Mouse (Mus musculus) fat pad, adult 2 months (tissue): ENCODE data around the gene Dlat.

Experiments
- DNase-seq: peaks from one replicate; pipeline ENCODE4 v3.0.0-alpha.2; 2011; ENCODE audit warnings: low read depth, low spot score; ENCODE audit errors: extremely low read depth

Dlat gene

DNA sequence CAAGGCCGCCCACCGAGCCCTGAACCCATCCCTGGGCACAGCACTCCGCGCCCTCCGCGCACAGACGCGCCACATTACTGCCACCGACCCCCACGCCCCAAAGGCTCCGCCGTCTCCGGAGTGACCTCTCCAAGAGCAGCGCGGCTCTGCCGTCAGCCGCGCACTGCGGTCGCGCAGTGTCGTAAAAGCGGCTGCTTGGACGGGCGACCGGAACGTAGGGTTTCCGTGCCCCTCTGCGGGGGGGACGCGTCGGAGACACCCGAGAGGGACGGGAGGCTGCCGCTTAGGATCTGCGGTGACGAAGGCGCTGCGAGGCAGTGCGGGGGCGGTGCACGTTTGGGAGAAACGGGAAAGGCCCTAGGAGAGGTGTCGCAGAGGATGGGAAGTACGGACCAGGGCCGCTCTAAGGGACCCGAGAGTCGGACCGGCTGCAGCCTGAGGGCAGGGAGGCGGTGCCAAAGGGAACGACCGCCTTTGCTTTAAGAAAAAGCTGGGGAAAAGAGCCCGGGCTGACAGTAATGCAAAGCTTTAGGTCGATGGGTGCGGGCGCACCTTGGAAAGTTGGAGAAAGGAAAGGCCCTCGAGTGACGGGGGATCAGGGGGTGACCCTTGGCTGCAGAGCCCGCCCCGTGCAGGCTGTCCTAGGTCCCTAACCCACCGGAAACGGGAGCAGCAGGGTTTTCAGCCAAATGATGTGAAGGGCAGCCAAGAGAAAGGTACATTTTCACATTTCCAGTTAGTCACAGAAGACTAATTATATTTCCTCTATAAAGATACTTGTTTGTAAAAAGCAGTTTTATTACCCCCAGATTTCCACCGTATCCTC is at the start of gene Dlat:
Dlat (minus strand) TSS at position 389 of the 826 bp plus-strand sequence.
- no peak for DNase-seq

DNA sequence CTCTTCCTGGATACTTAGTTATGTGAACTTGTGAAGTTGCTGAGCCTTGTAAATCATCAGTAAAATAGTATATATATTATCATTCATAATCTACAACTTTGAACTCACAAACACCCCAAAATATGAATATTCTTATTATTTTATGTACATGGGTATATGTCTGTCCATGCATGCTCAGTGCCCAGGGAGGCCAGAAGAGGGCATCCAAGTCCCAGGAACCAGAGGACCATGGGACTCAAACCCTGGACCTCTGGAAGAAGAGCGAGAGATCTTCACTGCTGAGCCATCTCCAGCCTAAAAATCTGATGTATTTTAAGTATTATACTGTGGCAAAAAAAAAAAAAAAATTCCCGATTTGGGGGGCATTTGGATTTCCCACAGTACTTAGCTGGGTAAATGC is 49.5 kb upstream of the Dlat start:
- DNase-seq = no peak

DNA sequence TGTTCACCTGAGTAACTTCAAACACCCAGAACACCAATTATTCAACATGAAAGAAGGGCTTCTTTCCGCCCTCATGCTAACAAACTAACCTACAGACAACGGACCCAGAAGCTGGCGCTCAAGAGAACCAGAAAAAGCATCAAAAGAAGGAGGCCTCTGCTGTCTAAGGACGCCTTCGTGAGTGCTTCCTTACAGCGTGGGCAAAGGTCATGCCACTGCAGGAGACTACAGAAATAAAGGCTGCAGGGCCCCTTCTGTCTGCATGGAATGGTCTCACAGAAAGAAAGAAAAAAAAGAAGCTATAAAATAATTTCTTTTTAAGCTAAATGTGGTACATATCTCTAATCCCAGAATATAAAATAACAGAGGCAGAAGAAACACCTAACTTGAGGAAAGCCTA is 45.3 kb upstream of the Dlat start:
- DNase-seq = no peak

DNA sequence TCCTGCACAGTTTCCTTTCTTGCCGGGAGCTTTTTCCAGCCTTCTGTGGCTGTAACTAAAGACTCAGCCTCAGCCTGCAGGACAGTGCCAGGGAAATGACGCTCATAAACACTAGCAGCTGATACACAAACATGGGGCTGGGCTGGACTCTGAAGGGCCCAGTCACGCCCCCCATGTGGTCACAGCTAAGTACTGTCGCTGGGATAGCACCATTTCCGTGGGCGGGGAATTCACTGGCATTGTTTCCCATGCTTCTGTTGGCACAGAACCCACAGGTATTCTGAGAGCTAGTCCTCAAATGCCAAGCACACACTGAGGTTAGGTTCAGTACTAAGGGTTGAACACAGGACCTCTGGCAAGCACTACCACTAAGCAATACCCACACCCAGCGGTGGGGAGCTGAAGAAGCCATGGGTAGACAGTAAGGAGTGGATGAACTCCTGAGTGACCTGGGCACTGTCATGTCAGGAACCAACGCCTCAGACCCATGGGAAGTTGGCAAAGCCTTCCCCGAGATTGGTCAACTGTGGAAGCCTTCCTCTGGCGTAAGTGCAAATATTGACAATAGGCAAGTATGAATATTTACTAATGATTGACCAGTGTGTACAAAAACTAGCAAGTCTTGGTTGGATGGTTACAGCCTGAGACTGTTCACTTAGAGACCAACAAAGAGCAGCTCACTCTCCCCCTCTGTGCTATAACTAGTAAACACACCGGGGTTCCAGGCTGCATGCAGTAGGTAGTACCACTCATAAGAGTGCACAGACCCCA is 41.5 kb upstream of the Dlat start:
- no peak for DNase-seq

DNA sequence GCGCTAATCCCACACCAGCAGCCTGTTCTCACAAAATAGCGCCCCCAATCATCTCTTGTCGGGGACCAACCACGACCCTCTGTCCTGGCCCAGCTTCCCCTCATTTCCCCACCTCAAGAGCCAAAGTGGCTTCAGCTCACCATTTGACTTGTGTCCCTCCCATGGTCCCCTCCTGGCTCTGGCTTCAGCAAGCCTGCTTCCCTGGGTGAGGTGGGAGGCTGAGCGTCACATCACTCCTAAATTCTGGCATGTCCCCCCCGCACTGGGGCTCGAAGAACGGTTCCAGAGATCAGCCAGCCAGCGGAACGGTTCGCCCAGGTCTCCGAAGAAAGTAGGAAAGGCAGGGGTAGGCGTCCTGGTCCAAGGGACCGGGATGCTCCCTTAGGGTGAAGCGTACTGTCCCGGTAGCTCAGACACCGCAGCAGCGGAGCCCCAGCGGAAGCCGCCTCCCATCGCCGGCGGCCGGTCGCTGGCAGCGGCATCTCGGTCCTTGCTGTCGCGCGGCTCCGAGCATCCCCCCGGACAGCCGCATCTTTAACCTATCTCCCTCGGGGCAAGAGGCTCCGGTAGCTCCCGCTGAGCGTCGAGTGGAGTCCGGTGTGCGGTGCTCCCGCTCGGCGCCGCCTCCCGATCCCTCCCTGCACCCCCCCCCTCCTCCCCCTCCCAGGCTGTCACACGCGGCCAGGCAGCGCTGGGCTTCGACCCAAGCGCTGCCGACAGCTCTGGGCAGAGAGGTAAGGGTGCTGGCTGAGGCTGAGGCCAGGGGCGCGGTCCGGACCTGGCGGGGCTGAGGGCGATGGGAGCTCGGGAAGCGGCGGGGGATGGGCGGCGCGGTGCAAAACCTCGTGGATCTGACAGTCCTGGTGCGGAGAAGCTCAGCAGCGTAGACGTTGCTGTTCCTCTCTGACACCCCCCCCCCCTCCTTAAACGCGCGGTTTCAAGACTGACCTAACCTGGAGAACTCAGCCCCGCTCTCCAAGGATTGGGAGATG is 39.1 kb upstream of the Dlat start:
- no peak for DNase-seq

DNA sequence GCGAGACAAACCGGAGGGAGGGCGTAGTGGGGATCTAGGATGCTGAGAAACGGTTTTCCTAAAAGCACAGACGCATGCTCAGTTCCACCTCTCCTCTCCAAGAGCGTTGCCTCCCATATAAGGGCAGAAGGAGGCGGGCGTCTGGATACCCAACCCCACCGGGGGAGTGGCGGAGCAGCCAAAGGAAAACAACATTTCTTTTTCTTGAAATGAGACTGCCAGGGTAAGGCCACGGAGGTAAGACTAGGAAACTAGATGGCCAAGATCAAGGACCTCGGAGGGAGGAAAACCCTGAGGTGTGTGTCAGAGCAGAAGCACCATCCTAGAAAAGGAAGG is 38.1 kb upstream of the Dlat start:
- DNase-seq = no peak

DNA sequence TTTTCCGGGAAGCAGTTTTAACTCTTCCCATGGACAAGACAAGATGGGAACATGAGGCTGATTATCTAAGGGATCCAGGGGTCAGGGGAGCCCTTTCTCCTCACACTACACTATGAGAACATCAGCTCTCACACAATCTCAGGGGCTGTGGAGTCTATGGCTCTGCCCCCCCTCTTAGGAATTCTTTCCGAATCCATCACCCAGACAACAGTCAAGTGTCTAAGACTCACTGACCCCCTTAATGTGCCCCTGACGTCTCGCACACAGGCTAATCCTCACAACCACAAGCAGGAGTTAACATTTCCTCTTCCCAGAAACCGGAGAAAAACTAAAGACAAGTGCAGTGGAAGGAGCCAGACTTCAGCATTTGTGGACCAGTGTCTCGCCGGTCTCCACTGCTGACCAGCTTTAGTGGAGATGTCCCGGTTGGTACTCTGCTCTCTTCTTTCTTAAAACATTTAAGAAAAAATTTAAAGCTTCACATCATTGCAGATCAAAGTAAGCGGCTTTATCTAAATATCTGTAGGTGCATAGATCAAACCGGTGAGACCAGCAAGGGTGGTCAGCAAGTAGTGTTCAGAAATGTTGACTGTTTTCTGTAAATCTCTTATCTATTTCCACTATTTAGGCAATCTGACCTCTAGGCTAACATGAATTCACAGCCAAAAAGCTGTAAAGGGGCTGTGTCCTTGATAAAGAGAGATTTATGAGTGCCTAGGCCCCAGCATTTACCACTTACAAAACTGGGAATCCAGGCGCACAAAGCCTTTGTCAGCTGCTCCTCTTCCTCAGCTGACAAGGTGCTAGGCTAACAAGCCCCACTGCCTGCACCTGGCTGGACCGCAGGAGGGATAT is 37.5 kb upstream of the Dlat start:
- DNase-seq = no peak

DNA sequence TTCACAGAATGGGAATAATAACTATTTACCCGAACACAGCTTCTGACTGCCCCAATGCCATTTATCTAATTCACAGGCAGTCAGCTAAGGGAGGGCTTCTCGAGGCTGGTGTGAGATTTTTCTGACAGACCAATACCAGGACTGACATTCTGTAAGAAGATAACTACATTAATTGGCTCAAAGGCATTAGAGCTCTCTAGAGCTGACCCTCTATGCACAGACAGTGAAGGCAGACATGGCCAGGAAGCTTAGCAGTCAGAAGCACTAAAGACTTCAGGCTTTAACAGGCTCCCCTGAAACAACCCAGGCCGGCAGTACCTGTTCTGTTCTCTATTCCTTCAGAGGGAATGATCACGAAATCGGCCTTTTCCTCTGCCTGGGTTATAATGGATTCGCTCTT is 35.6 kb upstream of the Dlat start:
- no peak for DNase-seq

DNA sequence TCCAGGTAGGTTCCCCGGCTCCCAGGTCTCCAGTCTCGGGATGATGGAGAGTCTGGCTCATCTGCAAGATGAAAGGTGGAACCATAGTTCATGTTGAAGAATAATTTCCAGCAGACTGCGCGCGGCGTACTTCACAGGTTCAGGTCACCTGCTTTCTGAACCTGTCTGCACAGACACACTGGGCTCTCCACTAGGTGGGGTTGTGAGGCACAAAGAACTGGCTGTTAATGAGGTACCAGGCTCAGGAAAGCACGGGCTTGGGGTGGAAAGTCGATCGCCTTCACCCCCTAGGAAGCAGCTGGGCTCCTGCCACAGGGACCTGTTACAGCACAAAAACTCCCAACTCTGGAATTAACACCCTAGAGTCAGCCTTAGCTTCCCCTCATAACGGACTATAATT is 34.1 kb upstream of the Dlat start:
- no peak for DNase-seq

DNA sequence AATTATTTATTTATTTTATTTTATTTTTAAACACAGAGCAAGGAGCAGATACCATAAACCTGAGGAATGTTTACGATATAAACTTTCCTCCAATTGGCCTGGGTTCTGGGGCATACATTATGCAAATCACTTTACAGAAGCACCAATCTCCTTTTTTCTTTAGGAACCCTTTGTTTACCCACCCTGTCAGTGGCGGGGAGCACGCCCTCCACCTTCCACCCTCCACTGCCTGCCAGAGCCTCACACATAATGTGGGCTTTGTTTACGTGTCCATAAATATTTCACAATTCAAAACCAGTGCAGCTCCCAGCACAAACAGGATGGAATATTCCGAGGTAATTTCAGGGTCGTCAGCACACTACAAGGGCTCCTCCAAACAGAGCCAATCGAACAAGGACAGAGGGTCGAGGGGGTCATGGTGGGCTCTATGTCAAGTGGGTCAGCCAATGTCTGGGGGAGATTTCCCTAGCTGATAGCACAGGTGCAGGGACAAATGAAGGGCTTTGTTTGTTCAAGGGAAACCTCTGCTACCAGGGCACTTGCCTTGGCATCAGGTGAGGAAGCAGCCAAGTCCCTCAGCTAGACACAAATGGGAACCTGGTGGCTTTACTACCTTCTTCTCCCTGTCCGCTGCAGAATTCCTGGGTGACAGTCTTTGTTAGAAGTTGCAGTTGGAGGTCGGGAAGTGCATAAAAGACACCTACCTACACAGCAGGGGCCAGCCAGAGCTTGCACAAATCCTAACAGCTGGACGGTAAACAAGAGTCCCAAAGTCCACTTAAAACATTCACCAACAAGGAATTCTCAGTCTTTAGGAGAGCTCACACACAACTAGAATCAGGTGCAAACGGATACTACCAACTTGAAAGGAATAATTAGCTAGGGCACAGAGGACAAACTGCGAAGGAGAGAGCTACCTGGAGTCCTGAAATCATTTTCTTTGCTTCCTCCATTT is 33.3 kb upstream of the Dlat start:
- no peak for DNase-seq

DNA sequence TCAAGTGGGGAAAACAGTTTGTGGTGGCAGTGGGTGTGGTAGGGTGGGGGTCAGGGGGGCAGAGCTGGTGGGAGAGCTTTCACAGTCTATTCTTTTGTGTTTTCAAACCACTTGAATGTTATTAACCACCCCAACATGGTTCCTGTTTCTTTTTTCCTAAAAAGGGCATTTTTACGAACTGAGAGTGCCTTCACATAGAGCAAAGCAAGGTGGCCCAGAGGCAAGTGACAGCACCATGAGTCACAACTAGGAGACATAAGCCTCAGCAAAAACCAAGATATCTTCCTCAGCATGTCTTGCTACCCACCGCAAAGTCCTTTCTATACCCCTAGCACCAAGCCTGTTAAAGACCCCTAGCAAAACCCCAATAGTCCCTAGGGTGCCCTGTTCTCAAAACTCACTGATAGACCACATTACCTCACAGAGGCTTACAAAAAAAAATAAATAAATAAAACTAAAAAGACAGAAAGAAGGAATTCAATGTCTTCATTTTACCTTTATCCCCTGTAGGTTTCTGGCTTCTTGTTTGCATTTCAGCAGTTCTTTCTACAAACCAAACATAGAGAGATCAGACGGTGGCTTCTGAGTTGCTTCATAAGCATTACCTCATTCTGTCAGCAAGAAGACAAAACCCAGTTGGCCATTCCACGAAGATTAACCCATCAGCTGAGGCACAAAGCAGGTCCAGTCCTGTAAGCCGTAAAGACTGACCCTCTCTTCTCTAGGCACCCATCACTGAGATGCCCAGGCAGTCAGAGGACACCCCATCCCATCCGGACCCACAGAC is 27.5 kb upstream of the Dlat start:
- DNase-seq = no peak

DNA sequence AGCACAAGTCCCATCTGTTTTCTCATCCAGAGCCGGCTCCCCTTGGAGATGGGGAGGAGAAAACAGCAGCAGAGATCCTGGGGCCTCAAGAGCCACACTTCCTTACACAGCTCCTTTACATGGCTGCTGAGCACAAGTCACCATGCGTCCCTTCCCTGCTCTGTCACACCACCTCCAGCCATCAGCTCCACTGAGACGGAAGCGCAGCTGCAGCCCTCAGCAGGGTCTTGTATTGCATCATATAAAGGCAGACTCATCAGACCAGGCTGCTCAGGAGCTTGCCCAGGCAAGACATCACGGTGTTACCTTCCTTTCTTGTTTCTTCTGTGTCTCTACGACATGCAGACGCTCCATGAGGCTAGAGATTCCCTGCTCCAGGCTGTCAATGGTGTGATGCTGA is 22.1 kb upstream of the Dlat start:
- DNase-seq = no peak

DNA sequence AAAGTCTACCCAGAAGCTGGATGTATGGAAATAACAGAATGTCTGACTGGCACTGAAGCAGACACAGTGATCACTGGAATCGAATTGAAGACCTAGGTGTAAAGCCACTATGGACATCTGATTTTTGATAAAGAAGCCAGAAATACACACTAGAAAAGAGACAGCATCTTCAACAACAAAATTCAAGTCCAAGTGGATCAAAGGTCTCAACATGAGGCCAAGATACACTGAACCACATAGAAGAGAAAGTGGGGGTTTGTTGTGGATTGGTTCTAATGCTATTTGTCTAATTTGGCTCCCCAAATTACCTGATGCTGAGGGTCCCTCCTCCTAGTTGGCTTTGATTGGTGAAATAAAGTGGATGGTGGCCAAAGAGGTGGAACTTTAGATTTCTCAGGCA is 19.8 kb upstream of the Dlat start:
- no peak for DNase-seq

DNA sequence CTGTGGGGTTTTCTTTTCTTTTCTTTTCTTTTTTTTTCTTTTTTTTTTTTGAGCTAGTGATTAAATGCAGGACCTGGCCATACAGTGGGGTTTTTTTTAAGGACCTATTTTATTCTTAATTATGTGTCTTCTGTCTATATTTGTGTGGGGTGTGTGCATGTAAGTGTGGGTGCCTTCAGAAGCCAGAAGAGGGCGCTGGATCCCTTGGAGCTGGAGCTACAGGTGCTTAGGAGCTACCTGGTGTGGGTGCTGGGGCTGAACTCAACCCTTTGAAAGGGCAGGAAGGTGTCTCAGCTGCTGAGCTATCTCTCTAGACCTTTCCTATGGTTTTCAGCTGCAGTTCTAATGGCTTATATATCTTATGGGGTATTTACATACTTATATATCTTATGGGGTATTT is 15.2 kb upstream of the Dlat start:
- DNase-seq = no peak

DNA sequence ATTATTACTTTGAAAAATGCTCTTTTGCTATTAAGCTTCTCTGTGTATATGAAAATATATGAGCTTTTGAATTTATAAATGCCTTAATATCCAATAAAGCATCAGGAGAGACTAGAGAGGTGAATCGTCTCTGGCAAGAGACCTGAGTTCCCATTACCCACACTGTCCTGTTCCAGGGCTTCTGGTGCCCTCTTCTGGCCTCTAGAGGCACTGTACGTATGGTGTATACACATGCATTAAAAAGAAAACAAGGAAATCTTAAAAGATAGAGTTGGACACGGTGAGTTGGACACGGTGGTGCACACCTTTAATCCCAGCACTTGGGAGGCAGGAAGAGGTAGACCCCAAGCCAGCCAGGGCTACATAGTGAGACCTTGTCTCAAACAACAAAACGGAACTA is 11.1 kb upstream of the Dlat start:
- no peak for DNase-seq

DNA sequence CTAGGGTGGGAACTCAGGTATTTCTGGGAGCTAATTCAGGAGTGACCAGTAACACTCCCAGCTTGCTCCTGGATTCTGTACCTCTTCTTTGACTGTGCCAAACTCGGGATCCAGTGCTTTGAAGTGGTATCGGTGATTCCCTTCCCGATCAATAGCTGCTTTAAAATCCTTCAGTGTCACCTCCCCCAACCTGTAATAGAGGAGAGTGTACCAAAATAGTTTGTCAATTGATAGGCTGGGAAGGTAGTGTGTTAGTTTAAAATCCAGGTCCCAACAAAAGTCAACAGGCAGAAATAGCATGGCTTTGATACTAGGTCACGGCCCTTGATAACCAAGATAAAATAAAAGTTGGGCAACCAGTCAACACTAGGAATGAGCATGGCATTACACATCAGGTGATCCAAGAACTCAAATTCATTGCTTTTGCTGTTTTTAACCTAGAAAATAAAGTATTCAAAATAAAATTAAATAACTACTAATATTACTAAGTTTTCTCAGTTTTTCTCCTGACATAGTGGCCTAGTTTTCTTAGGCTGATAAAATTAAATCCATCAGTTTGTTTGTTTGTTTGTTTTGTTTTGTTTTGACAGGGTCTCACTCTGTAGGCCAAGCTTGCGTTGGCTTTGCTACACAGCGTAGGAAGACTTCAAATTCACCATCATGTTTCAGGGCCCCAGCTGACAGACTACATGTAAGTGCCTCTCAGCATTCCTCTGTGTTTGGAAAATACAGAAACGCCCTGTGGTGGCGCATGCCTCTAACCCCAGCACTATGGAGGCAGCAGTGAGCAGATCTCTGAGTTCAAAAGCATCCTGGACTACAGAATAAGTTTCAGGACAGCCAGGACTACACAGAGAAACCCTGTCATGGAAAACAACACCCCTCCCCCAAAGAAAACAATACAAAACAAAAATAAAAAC is 8.3 kb upstream of the Dlat start:
- DNase-seq = no peak

DNA sequence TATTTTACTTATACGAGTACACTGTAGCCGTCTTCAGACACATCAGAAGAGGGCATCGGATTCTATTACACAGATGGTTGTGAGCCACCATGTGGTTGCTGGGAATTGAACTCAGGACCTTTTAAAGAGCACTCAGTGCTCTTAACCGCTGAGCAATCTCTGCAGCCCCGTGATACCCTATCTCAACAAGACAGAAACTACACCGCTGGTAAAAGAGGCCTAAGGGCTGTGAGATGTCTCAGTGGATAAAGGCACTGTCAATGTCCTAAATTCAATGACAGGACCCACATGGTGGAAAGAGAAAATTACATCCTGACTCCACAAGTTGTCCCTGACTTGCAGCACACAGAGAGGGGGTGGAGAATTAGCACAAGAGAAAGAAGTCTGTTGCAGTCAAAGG is 6.9 kb upstream of the Dlat start:
- no peak for DNase-seq

DNA sequence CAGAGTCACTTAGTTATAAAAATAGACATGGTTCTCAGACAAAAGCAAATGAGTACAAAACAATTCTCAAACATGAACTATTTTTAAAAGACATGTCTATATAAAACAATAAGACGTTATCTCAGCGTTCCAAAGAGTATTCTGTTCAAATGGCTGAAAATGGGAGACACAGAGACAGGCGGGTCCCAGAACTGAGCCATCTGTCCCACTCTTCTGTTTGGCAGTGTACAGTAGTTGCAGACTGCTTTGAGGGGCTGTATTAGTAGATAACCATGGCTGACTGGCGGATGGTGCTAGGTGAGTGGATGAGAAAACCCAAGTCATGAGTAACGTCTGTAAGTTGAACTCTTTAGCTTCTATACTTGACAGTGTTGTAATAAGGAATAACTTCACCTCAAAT is 5.2 kb upstream of the Dlat start:
- no peak for DNase-seq
